Mouse (Mus musculus) CD4-positive, CD25-positive, alpha-beta regulatory T cell, adult 2 months (primary cell): Measurements from ENCODE around the gene Polr3b.
A peak's percentile ranks its signal among the peaks of the same experiment; 100 is the strongest.

Experiments used
- DNase-seq: peaks from one replicate; pipeline ENCODE4 v3.0.0-alpha.2; 2012; ENCODE audit warnings: low read depth, low spot score

Polr3b gene

DNA sequence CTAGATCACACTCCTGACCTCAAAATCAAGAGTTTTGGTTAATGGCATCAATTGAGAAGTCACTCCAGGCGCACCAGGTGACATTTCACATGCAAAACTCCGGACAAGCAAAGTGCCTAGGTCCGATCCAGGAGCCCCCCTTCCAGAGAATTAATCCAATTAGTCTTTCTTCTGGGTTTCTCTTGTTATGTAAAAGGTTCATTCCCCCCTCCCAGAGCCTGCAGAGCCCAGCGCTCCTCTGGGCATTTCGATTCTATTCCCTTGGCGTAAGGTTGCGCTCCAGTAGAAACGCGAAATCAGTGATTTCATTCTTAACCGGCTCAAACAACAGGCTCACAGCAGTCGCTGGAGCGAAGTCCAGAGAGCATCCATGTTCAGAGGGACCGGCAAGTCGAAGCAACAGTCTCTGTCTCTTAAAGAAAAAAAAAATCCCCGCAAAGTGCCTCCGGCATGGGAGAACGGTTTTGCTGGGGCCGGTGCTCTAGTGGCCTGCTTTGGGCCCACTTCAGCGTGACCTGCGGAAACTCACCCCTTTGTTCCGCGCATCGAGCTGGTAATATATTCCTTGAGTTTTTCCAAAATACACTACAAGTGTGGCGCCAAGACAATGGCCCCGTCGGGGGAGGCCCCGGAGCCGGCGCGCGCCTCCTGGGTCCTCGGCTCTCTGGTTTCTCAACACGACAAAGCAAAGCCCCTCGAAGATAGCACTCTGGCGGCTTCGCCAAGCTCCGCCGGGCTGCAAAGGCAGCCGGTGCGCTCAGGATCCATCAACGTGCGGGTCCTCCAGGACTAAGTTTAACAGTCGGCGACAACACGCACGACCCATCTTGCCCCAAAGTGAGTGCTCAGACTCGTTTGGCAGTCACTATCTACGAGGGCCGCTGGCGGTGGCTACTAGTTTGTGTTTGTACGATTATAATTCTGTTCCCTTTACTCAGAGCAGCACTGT lies 136.7 kb downstream of the Polr3b start:
- DNase-seq = no peak

DNA sequence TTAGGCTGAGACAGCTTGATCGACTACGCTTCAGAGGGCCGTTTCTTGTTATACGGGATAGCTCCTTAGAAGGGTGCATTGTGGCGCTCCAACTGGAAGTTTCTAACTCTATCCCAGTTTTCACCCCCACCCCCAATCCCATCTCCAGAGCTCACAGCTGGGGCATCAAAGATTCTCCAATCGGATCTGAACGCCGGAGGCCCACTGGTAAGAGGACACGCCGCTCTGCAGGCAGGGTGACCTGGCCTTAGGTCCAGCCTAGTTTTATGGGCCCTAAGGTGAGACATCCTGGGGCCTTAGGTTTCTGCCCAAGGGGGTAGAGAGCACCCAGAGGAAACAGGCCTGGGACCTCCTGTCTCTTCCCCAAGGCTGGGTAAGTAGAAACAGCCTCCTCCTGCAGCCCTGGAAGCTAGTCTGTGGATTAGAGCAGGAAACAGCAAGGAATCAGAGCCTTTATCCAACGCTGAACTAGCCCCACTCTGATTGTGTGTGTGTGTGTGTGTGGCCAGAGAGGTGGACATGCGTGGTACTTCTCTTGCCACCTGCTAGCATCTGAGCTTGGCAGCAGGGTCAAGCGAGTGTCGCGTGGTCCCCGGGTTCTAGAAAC lies 137.5 kb downstream of the Polr3b start:
- no peak for DNase-seq

DNA sequence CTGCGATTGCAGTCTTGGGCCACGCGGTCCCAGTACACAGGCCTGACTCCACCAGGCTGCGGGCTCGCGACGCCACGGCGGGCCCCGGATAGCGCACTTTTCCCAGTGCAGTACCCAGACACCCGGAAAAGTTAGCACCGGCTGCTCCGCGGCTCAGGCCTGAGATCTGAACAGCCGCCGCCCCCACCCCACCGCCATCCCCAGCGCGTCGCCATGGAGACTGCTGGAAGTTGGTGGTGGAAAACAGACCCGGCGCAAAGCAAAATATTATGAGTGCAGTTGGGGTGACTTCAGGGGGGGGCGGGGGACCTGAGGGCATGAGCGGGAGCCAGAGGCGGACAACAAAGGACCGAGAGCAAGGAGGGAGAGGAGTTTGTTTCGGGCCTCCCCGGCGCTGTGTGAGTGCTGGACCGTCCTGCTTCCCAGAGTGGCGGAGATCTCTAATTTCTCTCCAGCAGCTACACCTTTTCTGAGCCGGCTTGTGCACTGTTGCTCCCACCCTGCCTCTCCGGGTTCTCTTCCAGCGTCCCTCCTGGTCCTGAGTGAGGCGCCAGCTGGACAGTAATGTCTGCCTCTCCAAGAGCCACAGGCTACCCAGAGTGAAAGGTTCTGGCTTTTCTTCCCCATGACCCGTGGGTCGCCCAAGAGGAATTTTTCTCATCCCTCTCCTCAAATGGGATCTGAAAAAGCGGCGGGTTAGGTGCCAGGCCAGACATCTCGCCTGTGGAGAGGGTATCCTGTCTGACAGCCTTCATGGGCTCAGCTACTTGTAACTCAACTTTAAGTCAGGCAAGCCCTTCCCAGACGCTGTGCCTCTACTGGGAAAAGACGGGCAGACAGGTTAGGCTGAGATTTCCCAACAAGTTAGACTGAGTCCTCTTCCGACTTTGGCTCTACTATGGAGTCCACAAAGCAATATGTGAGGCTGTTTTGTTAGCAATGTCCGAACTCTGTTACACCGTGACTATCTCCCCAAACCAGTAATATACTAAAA lies 138.3 kb downstream of the Polr3b start:
- no peak for DNase-seq

DNA sequence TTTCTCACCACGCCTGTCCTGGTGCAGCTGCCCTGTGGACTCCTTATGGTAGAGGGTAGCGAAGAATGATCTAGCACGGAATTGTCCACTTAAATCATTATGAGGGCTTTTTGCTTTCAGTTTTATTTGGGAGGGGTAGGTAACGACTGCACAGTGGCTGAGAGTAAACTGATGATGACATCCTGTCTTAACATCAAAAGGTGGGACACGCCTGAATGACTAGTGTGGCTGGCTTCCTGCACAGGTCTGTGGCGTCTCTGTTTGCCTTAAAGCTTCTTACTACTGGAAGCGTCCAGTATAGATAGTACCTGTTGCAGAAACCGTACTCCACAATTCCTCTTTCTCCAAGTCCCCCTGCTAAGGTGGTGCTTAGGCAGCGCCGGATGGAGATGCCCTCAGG lies 146.7 kb downstream of the Polr3b start:
- peak; percentile 46 for DNase-seq

DNA sequence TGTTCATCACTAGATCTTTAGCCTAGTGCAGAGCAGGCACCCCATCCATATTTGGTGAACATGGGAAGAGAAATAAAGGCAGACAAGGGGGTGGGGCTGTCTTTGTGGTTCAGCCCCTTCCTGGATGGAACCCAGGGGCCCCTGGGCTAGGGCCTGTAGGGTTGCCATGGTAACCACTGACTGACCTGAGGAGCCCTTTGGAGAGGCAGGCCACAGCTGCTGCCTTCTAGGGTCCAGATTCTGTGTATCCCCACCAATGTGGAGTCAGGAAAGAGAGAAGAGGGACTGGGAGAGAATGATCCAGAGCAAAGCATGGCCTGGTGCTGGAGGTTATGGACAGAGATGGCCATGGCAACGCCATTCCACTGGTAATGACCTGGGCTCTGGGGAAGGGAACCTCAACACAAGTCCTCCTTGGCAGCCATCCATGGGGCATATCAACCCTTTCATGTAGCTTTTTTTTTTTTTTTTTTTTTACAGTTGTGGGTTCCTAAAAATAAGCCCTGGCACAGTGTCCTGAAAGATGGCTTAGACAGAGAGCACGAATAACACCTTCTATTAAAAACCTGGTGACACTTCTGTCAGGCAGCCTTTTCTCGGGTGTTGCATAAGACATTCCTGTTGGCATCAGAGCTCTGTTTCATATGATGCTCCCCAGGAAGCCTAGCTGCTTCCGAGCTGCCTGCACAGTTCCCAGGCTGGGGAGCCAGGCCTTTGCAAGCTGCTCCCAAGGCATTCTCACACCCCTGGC lies 150.5 kb downstream of the Polr3b start:
- DNase-seq = no peak

DNA sequence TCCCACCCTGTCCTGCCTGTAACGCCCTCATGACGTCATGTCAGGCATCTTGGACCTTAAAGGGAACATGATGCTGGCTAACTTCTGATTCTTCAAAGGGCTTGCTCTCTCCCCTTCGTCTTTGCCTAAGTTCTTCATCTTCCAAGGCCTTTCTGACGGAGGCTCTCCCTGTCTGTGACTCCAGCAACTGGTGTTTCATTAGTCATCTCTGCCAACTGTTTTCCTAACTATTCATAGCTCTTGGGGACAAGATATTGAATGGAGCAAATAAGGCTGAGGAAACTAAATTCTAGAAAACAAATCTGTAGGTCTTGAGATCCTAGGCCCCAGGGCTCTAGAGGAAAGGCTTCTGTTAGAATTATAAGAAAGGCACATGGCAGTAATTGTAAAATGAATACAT lies 151.8 kb downstream of the Polr3b start:
- no peak for DNase-seq

DNA sequence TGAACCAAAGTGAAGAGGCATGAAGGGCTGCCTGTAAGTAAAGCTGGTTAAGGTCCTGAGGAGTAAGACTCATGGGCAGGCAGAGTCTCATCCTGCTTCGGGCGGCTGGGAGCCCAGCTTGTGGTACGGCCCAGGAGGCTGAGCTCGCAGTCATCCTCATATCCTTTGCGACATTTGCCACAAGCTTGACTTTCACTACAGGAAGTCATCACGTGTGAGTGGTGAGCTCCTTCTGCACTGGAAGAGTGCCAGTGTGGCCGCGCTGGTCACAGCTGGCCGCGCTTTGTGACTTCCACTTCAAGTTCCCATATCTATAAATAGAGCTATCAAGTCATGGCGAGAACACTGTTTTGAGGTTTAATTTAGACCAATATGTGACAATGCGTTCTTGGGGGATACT lies 152.5 kb downstream of the Polr3b start:
- peak; percentile 21 for DNase-seq
